Mouse (Mus musculus) neural tube, embryonic 11.5 days (tissue): Measurements from ENCODE around the gene B020004J07Rik. TPM values are rescaled to one million over a fixed set of nuclear protein-coding genes. Genes with fewer than 3 reads are reported as not detected.

Experiments used
- polyA plus RNA-seq: library from polyadenylated mRNA; unstranded; fragments of >200 nt; fragmentation: Nextera tagmentation; extraction: Ambion mirVana; gene quantifications from 2 replicates; pipeline ENCODE4 v1.2.1, GENCODE M21; 2014

The B020004J07Rik gene
- polyA plus RNA-seq, 1 experiment from 2014 or later, result not detected

Other genes with a start within 250 kb of the B020004J07Rik start
- gene Leprot, start 196.3 kb downstream of the B020004J07Rik start, polyA plus RNA-seq, result 77.7 and 80.4 TPM in 2 replicates
- 5.2 and 5.5 TPM in 2 replicates for gene Lepr, start 126.6 kb downstream of the B020004J07Rik start, polyA plus RNA-seq
- not detected in 2 replicates for gene C130073F10Rik, start 49.8 kb upstream of the B020004J07Rik start, polyA plus RNA-seq
- gene Gm12800, start 65.1 kb upstream of the B020004J07Rik start, polyA plus RNA-seq, result not detected in 2 replicates
- not detected in 2 replicates for gene Gm12794, start 96.4 kb upstream of the B020004J07Rik start, polyA plus RNA-seq
- gene Gm12790, start 137.0 kb upstream of the B020004J07Rik start, polyA plus RNA-seq, result not detected in 2 replicates
- not detected in 2 replicates for gene Gm12789, start 142.6 kb upstream of the B020004J07Rik start, polyA plus RNA-seq
- 14.6 and 15.7 TPM in 2 replicates for gene Pde4b, start 243.5 kb upstream of the B020004J07Rik start, polyA plus RNA-seq